Mouse (Mus musculus): Measurements from ENCODE around the gene Map2. TPM values are rescaled to one million over a fixed set of nuclear protein-coding genes. Genes with fewer than 3 reads are reported as not detected.
A peak's percentile ranks its signal among the peaks of the same experiment; 100 is the strongest.

Gene Map2
- polyA plus RNA-seq, 1 experiment = 635 TPM

DNA sequence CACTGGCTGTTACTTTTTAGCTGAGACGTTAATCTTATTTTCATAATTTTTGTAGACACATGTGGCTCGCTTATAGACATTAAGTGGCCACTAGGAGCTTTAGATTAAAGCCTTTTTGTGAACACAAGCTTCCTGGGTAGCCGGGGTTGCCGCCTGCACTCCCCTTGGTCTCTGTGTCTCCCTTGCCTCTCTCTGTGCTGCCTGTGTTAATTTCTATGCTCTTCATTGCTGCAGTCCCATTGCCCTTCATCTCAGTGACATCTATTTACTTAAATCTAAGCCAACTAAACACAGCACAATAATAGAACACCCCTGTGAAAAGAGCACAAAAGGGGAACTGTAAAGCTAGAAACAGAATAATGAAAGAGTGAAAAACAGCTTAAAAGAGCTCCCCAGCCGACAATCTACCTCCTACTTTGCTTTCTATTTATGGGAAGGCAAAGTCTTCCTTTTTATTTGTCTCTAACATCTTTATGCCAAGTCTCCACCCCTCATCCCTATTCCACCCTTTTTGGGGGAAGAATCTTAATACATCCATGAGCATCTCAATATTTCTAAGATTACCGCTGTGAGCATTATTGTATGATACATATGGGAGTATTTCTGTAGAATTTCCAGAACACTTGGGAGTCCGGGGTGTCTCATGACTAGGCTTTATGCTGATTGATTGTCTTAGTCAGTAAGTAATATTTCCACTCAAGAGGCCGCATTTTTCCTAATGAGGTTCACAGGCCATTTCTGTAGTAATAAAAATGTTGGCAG lies 173.5 kb downstream of the Map2 start:
- no peak overlapping the region for H3K4me3 ChIP-seq (ENCODE audit: insufficient read depth, low read depth, low read length)
- peaks cover 8% of the 10 kb centered on the region for H3K4me1 ChIP-seq (ENCODE audit: control insufficient read depth, insufficient read depth, low read length)
- H3K27ac ChIP-seq (ENCODE audit: insufficient read depth, low read depth, low read length) = peak overlapping the region; percentile 31; the same call in 1 of the 2 replicates
- WGBS = 24% methylated on average over 8 of the region's 8 CpGs
- no peak for TF ChIP-seq CTCF (IDR thresholded peaks at IDR 0.05; ENCODE audit: insufficient read depth, low read depth, low read length)
- TF ChIP-seq POLR2A (IDR thresholded peaks at IDR 0.05; ENCODE audit: insufficient read depth, low read depth, low read length) = no peak

DNA sequence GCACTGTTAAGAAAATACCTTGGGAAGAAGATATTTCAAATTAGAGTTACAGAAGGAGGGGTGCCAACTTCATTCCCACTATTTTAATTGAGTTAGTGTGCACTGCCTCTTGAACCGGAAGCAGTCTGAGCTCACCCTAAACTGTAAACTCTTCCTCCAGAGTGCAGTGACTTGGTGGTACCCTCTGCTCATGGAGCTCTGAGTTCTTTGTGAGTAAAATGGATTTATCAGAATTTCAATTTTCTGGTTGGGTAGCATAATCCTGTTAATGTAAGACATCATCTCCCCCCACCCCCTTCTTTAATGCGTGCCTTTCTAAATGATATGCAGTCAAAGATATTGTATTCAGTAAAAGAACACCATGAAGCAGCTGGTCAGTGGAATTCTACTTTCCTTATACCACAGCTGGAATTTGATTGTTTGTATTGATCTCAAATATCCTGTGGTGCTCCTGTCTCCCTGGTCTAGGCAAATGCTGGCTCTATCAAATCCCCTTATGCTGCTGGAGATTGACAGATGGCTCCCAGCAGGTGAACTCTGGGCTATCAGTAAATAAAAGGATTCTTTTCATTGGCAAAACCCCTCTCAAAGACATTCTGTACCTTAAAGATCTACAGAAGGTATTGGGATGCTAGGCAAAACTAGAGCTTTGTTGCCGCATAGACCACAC lies 174.2 kb downstream of the Map2 start:
- Histone ChIP-seq H3K4me3 (ENCODE audit: insufficient read depth, low read depth, low read length) (no peak overlapping the region), H3K4me1 (ENCODE audit: control insufficient read depth, insufficient read depth, low read length) (peaks cover 8% of the 10 kb centered on the region), H3K27ac (ENCODE audit: insufficient read depth, low read depth, low read length) (no peak overlapping the region)
- WGBS = 49% methylated on average over 3 of the region's 3 CpGs
- TF ChIP-seq CTCF (IDR thresholded peaks at IDR 0.05; ENCODE audit: insufficient read depth, low read depth, low read length) (no peak), POLR2A (IDR thresholded peaks at IDR 0.05; ENCODE audit: insufficient read depth, low read depth, low read length) (no peak)

DNA sequence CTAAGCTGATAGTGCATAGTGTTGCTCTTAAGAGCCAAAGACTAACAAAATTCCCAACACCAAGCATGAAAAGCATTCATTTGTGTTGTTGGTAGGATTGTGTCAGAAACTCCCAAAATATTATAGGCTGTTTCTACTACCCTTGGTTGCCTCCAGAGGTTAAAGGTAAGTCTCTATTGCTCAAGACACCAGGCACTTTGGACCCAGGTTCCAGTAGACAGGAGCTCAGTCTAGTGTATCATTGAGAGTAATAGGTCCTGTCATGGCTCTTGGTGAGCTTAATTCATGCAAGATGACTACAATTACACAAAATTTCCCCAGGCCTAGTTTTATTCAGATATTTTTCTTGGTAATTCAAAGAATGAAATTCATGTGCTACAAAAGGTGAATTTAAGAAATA lies 176.3 kb downstream of the Map2 start:
- Histone ChIP-seq H3K4me1 (ENCODE audit: control insufficient read depth, insufficient read depth, low read length) (peaks cover 5% of the 10 kb centered on the region), H3K27ac (ENCODE audit: insufficient read depth, low read depth, low read length) (no peak overlapping the region), H3K4me3 (ENCODE audit: insufficient read depth, low read depth, low read length) (no peak overlapping the region)
- TF ChIP-seq CTCF (IDR thresholded peaks at IDR 0.05; ENCODE audit: insufficient read depth, low read depth, low read length) = no peak
- TF ChIP-seq POLR2A (IDR thresholded peaks at IDR 0.05; ENCODE audit: insufficient read depth, low read depth, low read length) = no peak

- Histone ChIP-seq H3K4me3 (ENCODE audit: insufficient read depth, low read depth, low read length) (no peak overlapping the region), H3K27ac (ENCODE audit: insufficient read depth, low read depth, low read length) (no peak overlapping the region), H3K4me1 (ENCODE audit: control insufficient read depth, insufficient read depth, low read length) (no peaks in the 10 kb centered on the region)
- 83% methylated on average over 2 of the region's 2 CpGs for WGBS
- no peak for TF ChIP-seq POLR2A (IDR thresholded peaks at IDR 0.05; ENCODE audit: insufficient read depth, low read depth, low read length)
- TF ChIP-seq CTCF (IDR thresholded peaks at IDR 0.05; ENCODE audit: insufficient read depth, low read depth, low read length) = no peak
Measured at GRCm38 (mm10) chr1:66361799-66362198, 186.7 kb downstream of the Map2 start.

DNA sequence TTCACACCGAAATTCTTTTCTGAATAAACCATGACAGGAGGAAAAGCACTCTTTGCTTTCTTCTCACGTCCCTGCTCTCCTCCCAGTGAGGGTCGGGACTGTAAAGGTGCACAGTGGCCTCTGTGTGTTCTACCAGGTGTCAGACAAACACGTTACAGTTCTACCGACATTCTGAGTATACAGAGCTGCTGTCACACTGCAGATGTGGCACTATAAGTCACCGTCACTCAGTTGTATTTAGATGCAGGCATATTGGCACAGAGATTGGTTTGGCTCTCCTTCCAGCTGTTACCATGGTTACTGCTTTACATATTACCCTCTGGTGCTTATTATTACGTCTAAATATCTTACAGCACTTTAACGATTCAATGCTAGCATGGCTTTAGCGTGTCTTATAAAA lies 188.2 kb downstream of the Map2 start:
- H3K4me3 ChIP-seq (ENCODE audit: insufficient read depth, low read depth, low read length) = no peak overlapping the region
- H3K4me1 ChIP-seq (ENCODE audit: control insufficient read depth, insufficient read depth, low read length) = no peaks in the 10 kb centered on the region
- 28% methylated on average over 9 of the region's 9 CpGs for WGBS
- TF ChIP-seq POLR2A (IDR thresholded peaks at IDR 0.05; ENCODE audit: insufficient read depth, low read depth, low read length) (no peak), CTCF (IDR thresholded peaks at IDR 0.05; ENCODE audit: insufficient read depth, low read depth, low read length) (no peak)
- H3K27ac ChIP-seq (ENCODE audit: insufficient read depth, low read depth, low read length) = peak overlapping the region; percentile 75

- no peak overlapping the region for H3K4me3 ChIP-seq (ENCODE audit: insufficient read depth, low read depth, low read length)
- H3K4me1 ChIP-seq (ENCODE audit: control insufficient read depth, insufficient read depth, low read length) = no peaks in the 10 kb centered on the region
- WGBS = 94% methylated on average over 2 of the region's 2 CpGs
- no peak overlapping the region for H3K27ac ChIP-seq (ENCODE audit: insufficient read depth, low read depth, low read length)
- TF ChIP-seq CTCF (IDR thresholded peaks at IDR 0.05; ENCODE audit: insufficient read depth, low read depth, low read length) (no peak), POLR2A (IDR thresholded peaks at IDR 0.05; ENCODE audit: insufficient read depth, low read depth, low read length) (no peak)
Measured at GRCm38 (mm10) chr1:66364386-66364785, 189.3 kb downstream of the Map2 start.

DNA sequence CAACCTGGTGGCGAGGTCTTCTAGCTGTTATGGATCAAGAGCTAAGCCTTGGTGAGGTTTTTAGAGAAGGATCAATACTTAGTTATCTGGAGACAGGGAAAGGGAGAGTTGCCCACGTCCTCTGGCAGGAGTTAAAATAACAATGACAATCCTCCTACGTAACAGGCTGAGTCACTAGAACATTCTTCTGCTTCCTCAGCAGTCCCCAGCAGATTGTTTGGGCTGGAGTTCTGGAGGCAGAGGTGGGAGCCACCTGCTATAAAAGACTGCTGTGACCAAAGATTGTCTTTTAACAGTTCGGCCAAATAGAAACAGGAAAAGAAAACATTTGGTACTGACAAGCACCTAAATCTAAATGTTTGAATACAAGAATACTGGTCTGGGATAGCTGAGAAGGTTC lies 190.5 kb downstream of the Map2 start:
- no peak for TF ChIP-seq CTCF (IDR thresholded peaks at IDR 0.05; ENCODE audit: insufficient read depth, low read depth, low read length)
- TF ChIP-seq POLR2A (IDR thresholded peaks at IDR 0.05; ENCODE audit: insufficient read depth, low read depth, low read length) = no peak
- Histone ChIP-seq H3K27ac (ENCODE audit: insufficient read depth, low read depth, low read length) (no peak overlapping the region), H3K4me3 (ENCODE audit: insufficient read depth, low read depth, low read length) (no peak overlapping the region), H3K4me1 (ENCODE audit: control insufficient read depth, insufficient read depth, low read length) (no peaks in the 10 kb centered on the region)
- WGBS = 36% methylated on average over 4 of the region's 4 CpGs

GRCm38 (mm10) chr1:66369486-66369885 lies 194.4 kb downstream of the Map2 start:
- Histone ChIP-seq H3K27ac (ENCODE audit: insufficient read depth, low read depth, low read length) (no peak overlapping the region), H3K4me3 (ENCODE audit: insufficient read depth, low read depth, low read length) (no peak overlapping the region), H3K4me1 (ENCODE audit: control insufficient read depth, insufficient read depth, low read length) (no peaks in the 10 kb centered on the region)
- 36% methylated on average over 7 of the region's 7 CpGs for WGBS
- no peak for TF ChIP-seq CTCF (IDR thresholded peaks at IDR 0.05; ENCODE audit: insufficient read depth, low read depth, low read length)
- no peak for TF ChIP-seq POLR2A (IDR thresholded peaks at IDR 0.05; ENCODE audit: insufficient read depth, low read depth, low read length)

GRCm38 (mm10) chr1:66371371-66371770 lies 196.3 kb downstream of the Map2 start:
- TF ChIP-seq CTCF (IDR thresholded peaks at IDR 0.05; ENCODE audit: insufficient read depth, low read depth, low read length) (no peak), POLR2A (IDR thresholded peaks at IDR 0.05; ENCODE audit: insufficient read depth, low read depth, low read length) (no peak)

More at GRCm38 (mm10) chr1:66371371-66371770, 196.3 kb downstream of the Map2 start:
- Histone ChIP-seq H3K27ac (ENCODE audit: insufficient read depth, low read depth, low read length) (no peak overlapping the region), H3K4me3 (ENCODE audit: insufficient read depth, low read depth, low read length) (no peak overlapping the region), H3K4me1 (ENCODE audit: control insufficient read depth, insufficient read depth, low read length) (no peaks in the 10 kb centered on the region)
- 41% methylated on average over 2 of the region's 2 CpGs for WGBS
